Mouse (Mus musculus) heart, embryonic 14.5 days (tissue): ENCODE results near the gene Nfib. TPM values are rescaled to one million over a fixed set of nuclear protein-coding genes. Genes with fewer than 3 reads are reported as not detected.

Experiments
- ATAC-seq: fragments of 200-750 bp; cut with Nextera tagmentation; 2 replicates; pipeline ENCODE4 v1.8.0; 2017; ENCODE audit warnings: low read depth, moderate TSS enrichment; ENCODE audit not compliant: insufficient number of reproducible peaks, insufficient read depth, low FRiP score
- H3K27ac ChIP-seq, 2 experiments: fragments of 200-500 bp in 1 of 2; fragments of 300-500 bp in 1 of 2; sonication (generic) in 1 of 2; replicated peaks in 1 of 2; 2 replicates each; pipeline ENCODE4 v1.5.1; 2012 to 2014; ENCODE audit warnings: low read depth in 2 of 2, low read length in 2 of 2, control low read depth in 1 of 2, mild to moderate bottlenecking in 1 of 2, mixed read lengths in 1 of 2; ENCODE audit not compliant: control insufficient read depth in 1 of 2, insufficient read depth in 1 of 2
- H3K27me3 ChIP-seq: fragments of 300-500 bp; sonication (generic); 2 replicates; pipeline ENCODE4 v1.6.1; 2014; ENCODE audit warnings: mild to moderate bottlenecking, low read length, control low read depth; ENCODE audit not compliant: control insufficient read depth, insufficient read depth
- H3K36me3 ChIP-seq: fragments of 300-500 bp; sonication (generic); 2 replicates; pipeline ENCODE4 v1.6.1; 2014; ENCODE audit warnings: mild to moderate bottlenecking, control low read depth, low read length, mixed read lengths; ENCODE audit not compliant: control insufficient read depth, insufficient read depth
- H3K4me1 ChIP-seq, 2 experiments: fragments of 200-500 bp in 1 of 2; fragments of 300-500 bp in 1 of 2; sonication (generic) in 1 of 2; 2 replicates each; pipeline ENCODE4 v1.6.1; 2012 to 2014; ENCODE audit warnings: low read length in 2 of 2, control low read depth in 1 of 2, mixed read lengths in 1 of 2; ENCODE audit not compliant: control insufficient read depth in 2 of 2, insufficient read depth in 2 of 2
- H3K4me2 ChIP-seq: fragments of 300-500 bp; sonication (generic); 2 replicates; pipeline ENCODE4 v1.6.1; 2014; ENCODE audit warnings: mild to moderate bottlenecking, low read length
- H3K4me3 ChIP-seq, 2 experiments: fragments of 200-500 bp in 1 of 2; fragments of 300-500 bp in 1 of 2; sonication (generic) in 1 of 2; 2 replicates each; pipeline ENCODE4 v1.5.1; 2012 to 2014; ENCODE audit warnings: low read length in 2 of 2, mild to moderate bottlenecking in 2 of 2, control low read depth in 1 of 2, low read depth in 1 of 2, moderate library complexity in 1 of 2; ENCODE audit not compliant: control insufficient read depth in 1 of 2, insufficient read depth in 1 of 2
- H3K9ac ChIP-seq: fragments of 300-500 bp; sonication (generic); 2 replicates; pipeline ENCODE4 v1.6.1; 2014; ENCODE audit warnings: mild to moderate bottlenecking, low read length
- H3K9me3 ChIP-seq: fragments of 300-500 bp; sonication (generic); 2 replicates; pipeline ENCODE4 v1.6.1; 2016; ENCODE audit warnings: low read length, control low read depth; ENCODE audit not compliant: control insufficient read depth
- WGBS: fragments of 180-500 bp; shearing (Covaris S2); extraction: QIAGEN DNeasy Blood & Tissue Kit; methylation state at CpG from one replicate; pipeline ENCODE4 v1.1.7; 2014; 5-methylcytosine and 5-hydroxymethylcytosine counted together
- polyA plus RNA-seq: library from polyadenylated mRNA; unstranded; fragments of >200 nt; fragmentation: Nextera tagmentation; extraction: Ambion mirVana; gene quantifications from 2 replicates; pipeline ENCODE4 v1.2.1, GENCODE M21; 2014

The Nfib gene
- polyA plus RNA-seq, 1 experiment from 2014 or later = 79.8 TPM

- Histone ChIP-seq H3K9ac (peak overlapping the region; percentile 56), H3K4me3 (no peak overlapping the region), H3K4me2 (peak overlapping the region; percentile 57), H3K4me1 (peaks cover 21 to 83% of the 10 kb centered on the region in 2 experiments), H3K36me3 (peaks cover 4% of the 10 kb centered on the region; the same call in 1 of the 2 replicates), H3K27ac (peak overlapping the region; percentile 96 to 97), H3K27me3 (no peaks in the 10 kb centered on the region), H3K9me3 (no peaks in the 10 kb centered on the region)
- 3% methylated on average over 8 of the region's 8 CpGs for WGBS
- peak; percentile 94 for ATAC-seq
Measured at GRCm38 (mm10) chr4:82447061-82447671, 258.4 kb downstream of the Nfib start.

- no peaks in the 10 kb centered on the region for H3K36me3 ChIP-seq
- H3K4me2 ChIP-seq = no peak overlapping the region
- H3K27me3 ChIP-seq = no peaks in the 10 kb centered on the region
- H3K4me1 ChIP-seq = peaks cover 19 to 81% of the 10 kb centered on the region in 2 experiments
- ATAC-seq = no peak
- H3K4me3 ChIP-seq = no peak overlapping the region
- H3K27ac ChIP-seq = no peak overlapping the region
- no peak overlapping the region for H3K9ac ChIP-seq
- H3K9me3 ChIP-seq = no peaks in the 10 kb centered on the region
- 70% methylated on average over 1 of the region's 1 CpGs for WGBS
Measured at GRCm38 (mm10) chr4:82444078-82444477, 261.5 kb downstream of the Nfib start.

- no peak overlapping the region for H3K9ac ChIP-seq
- H3K4me3 ChIP-seq = no peak overlapping the region
- no peak overlapping the region for H3K27ac ChIP-seq
- no peaks in the 10 kb centered on the region for H3K36me3 ChIP-seq
- H3K4me2 ChIP-seq = no peak overlapping the region
- no peaks in the 10 kb centered on the region for H3K9me3 ChIP-seq
- H3K27me3 ChIP-seq = no peaks in the 10 kb centered on the region
- H3K4me1 ChIP-seq = peaks cover 19 to 81% of the 10 kb centered on the region in 2 experiments
- ATAC-seq = no peak
- 90% methylated on average over 5 of the region's 5 CpGs for WGBS
Measured at GRCm38 (mm10) chr4:82443441-82443840, 262.1 kb downstream of the Nfib start.

- no peak overlapping the region for H3K4me3 ChIP-seq
- H3K9me3 ChIP-seq = no peaks in the 10 kb centered on the region
- H3K36me3 ChIP-seq = no peaks in the 10 kb centered on the region
- no peaks in the 10 kb centered on the region for H3K27me3 ChIP-seq
- peaks cover 22 to 81% of the 10 kb centered on the region in 2 experiments for H3K4me1 ChIP-seq
- H3K4me2 ChIP-seq = no peak overlapping the region
- 0 out of 2 replicates have a peak overlapping the region, but pooled peaks have one; percentile 34 for H3K9ac ChIP-seq
- no peak for ATAC-seq
- H3K27ac ChIP-seq = no peak overlapping the region
- 72% methylated on average over 5 of the region's 5 CpGs for WGBS
Measured at GRCm38 (mm10) chr4:82443003-82443402, 262.5 kb downstream of the Nfib start.

GRCm38 (mm10) chr4:82440606-82441005 is 264.9 kb downstream of the Nfib start:
- Histone ChIP-seq H3K36me3 (no peaks in the 10 kb centered on the region), H3K9ac (no peak overlapping the region), H3K9me3 (no peaks in the 10 kb centered on the region), H3K4me2 (no peak overlapping the region), H3K27ac (no peak overlapping the region), H3K27me3 (no peaks in the 10 kb centered on the region), H3K4me3 (no peak overlapping the region), H3K4me1 (peaks cover 22 to 83% of the 10 kb centered on the region in 2 experiments)
- no peak for ATAC-seq
- WGBS = 53% methylated on average over 2 of the region's 2 CpGs

- H3K4me3 ChIP-seq = no peak overlapping the region
- H3K27me3 ChIP-seq = no peaks in the 10 kb centered on the region
- H3K9ac ChIP-seq = no peak overlapping the region
- no peaks in the 10 kb centered on the region for H3K9me3 ChIP-seq
- no peak for ATAC-seq
- H3K4me1 ChIP-seq = peaks cover 26 to 83% of the 10 kb centered on the region in 2 experiments
- 63% methylated on average over 8 of the region's 8 CpGs for WGBS
- peak overlapping the region; percentile 10 to 41; a peak in 1 of 4 replicates for H3K27ac ChIP-seq
- no peaks in the 10 kb centered on the region for H3K36me3 ChIP-seq
- H3K4me2 ChIP-seq = no peak overlapping the region
Measured at GRCm38 (mm10) chr4:82439813-82440212, 265.7 kb downstream of the Nfib start.

- WGBS = 91% methylated on average over 5 of the region's 5 CpGs
- no peaks in the 10 kb centered on the region for H3K27me3 ChIP-seq
- no peaks in the 10 kb centered on the region for H3K9me3 ChIP-seq
- peak overlapping the region; percentile 3 to 81; a peak in 2 of 4 replicates for H3K27ac ChIP-seq
- no peak for ATAC-seq
- H3K4me1 ChIP-seq = peaks cover 29 to 89% of the 10 kb centered on the region in 2 experiments
- H3K4me3 ChIP-seq = no peak overlapping the region
- no peaks in the 10 kb centered on the region for H3K36me3 ChIP-seq
- H3K4me2 ChIP-seq = peak overlapping the region; percentile 50; the same call in 1 of the 2 replicates
- no peak overlapping the region for H3K9ac ChIP-seq
Measured at GRCm38 (mm10) chr4:82438631-82439030, 266.9 kb downstream of the Nfib start.
